Mouse (Mus musculus) left cerebral cortex, postnatal 10 days (tissue): ENCODE data around the gene Aspdh. TPM values are rescaled to one million over a fixed set of nuclear protein-coding genes. Genes with fewer than 3 reads are reported as not detected.
A peak's percentile ranks its signal among the peaks of the same experiment; 100 is the strongest.

ENCODE experiments used
- DNase-seq, 2 experiments: peaks; one replicate each; pipeline ENCODE4 v3.0.0; 2021 to 2022; ENCODE audit warnings: low spot score in 2 of 2, mixed read lengths in 1 of 2; ENCODE audit errors: extremely low spot score in 1 of 2
- intact Hi-C: fragments of 180-260 bp; cut with DNase I; formaldehyde crosslinking; loops from one replicate; pipeline ENCODE4 v1.15.1; 2025
- total RNA-seq, 2 experiments: library from RNA; stranded (reverse); gene quantifications; 2 replicates each; pipeline ENCODE4 v1.2.3; 2021

Aspdh gene
- total RNA-seq, 2 experiments from 2014 or later = 14.7 to 18.0 TPM

DNA sequence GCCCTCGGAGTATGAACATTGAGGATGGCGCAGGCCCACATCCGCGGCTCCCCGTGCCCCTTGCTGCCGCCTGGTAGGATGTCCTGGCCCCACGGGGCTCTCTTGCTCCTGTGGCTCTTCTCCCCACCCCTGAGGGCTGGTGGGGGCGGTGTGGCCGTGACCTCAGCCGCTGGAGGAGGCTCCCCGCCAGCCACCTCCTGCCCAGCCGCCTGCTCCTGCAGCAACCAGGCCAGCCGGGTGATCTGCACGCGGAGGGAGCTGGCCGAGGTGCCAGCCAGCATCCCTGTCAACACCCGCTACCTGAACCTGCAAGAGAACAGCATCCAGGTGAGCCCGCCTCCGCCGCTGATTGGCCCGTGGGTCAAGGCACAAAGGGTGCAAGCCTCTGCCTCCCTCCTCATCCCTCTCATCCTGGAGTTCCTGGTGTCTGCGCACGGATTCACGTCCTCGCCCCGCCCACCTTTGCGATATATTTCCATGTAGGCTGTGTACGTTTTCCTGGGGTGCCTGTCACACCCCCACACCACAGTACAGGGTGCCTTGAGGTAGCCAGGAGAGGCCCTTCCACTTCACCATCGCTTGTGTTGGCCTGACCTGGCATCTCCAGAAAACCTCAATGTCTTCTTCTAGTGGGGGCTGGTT, 20.2 kb upstream of the Aspdh start:
- intact Hi-C loops = no loop called here
- no peak for DNase-seq

DNA sequence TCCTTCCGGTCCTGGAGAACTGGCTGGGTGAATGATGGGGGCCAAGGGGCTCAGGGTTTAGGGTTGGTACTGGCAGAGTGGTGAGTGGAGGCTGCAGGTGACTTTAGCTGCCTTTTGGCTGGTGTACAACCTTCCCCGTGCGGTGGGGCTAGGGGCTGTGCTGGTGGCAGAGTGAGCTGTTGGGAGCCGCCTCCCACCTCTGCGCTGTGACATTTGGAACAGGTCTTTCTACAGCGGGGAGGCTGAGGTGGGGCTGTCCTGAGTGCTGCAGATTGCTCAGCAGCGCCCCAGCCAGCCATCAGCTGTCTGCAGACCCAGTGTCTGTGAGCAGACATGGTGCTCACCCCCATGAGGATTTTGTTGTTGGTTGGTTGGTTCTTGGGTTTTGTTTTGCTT, 19.7 kb upstream of the Aspdh start:
- intact Hi-C loops = no loop called here

DNA sequence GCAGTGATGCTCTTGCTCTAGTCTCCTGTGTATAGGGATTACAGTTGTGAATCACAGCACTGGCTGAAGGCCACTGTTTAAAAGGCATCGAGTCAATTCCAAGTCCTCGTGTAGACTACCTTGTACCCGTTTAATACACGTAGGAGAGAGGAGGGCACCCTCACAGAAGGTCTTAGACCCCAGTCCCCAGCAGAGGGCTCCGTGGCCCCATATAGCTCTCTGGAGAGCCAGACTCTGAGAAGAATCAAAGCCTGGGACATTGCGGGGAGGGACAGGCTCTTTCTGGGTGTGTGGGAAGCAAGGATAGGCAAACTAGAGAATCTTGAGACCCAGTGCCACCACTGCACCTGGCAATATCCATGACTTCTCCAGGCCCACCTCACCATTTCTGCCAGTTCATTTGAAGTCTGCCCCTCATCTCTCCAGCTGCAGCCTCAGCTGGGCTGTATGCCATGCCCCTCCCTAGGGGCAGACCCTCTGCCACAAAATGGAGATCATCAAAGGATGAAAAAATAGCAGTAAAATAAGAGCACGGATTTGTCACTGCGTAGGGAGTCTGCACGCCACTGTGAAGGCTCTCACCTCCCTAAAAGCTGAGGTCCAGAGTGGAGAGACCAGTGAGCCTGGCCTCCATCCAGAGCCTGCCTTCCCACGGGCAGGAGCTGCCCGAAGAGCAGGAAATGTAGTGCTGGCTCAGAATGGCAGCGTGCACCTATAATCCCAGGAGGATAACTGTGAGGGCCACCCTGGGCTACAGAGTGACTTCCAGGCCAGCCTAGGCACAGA, 18.9 kb upstream of the Aspdh start:
- DNase-seq = no peak
- intact Hi-C loops = no loop called here

More for the DNA sequence above, 19.7 kb upstream of the Aspdh start:
- DNase-seq = no peak

DNA sequence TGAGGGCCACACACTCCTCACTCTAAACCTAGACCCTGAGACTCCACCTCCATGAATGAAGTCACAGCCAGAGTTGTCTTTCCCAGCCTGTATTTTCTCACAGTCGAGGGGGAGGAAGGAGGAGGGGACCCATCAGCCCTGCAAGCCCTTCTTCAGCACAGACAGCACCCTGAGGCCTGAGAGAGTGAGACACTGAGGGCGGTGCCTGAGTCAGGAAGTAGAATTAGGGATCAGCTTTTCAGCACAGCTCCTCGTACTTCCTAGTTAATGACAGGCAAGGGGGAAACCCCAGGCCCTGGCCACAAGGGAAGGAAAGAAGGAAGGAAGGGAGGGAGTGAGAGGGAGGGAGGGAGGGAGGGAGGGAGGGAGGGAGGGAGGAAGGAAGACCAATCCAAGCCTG, 11.9 kb upstream of the Aspdh start:
- intact Hi-C loops = no loop called here

DNA sequence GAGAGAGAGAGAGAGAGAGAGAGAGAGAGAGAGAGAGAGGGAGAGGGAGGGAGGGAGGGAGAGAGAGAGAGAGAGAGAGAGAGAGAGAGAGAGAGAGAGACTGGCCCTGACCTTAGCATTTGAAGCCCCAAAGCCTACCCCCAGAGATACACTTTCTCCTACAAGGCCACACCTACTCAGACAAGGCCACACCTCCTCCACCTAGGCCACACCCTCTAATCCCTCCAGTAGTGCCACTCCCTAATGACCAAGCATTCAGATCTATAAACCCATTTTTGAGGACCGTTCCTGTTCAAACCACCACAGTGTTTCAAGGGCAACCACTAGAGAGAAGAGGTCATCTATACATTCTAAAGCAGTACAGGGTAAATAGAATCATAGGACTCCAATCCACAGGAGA, 8.9 kb upstream of the Aspdh start:
- intact Hi-C loops = no loop called here
- DNase-seq = peak in 1 of 2 experiments; percentile 12

More for the DNA sequence above, 11.9 kb upstream of the Aspdh start:
- DNase-seq = peak in 1 of 2 experiments; percentile 28

DNA sequence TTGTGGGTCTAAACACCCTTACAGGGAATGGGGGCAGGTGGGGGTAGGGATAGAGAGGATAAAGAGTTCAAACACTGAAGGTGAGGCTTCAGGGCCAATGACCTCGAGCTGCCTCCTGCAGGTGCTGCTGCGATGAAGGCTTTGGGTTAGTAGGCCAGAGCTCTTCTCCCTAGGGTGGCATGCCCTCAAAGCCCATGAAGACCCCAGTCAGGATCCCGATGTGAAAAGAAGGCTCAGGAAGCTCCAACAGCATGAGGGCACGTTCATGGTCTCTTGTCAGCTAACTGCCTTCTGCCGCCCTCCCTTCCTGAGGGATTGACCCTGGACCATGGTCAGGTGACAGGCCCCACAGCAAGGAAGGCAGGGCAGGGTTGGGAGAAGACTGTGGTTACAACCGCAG, 5.1 kb upstream of the Aspdh start:
- no peak for DNase-seq

DNA sequence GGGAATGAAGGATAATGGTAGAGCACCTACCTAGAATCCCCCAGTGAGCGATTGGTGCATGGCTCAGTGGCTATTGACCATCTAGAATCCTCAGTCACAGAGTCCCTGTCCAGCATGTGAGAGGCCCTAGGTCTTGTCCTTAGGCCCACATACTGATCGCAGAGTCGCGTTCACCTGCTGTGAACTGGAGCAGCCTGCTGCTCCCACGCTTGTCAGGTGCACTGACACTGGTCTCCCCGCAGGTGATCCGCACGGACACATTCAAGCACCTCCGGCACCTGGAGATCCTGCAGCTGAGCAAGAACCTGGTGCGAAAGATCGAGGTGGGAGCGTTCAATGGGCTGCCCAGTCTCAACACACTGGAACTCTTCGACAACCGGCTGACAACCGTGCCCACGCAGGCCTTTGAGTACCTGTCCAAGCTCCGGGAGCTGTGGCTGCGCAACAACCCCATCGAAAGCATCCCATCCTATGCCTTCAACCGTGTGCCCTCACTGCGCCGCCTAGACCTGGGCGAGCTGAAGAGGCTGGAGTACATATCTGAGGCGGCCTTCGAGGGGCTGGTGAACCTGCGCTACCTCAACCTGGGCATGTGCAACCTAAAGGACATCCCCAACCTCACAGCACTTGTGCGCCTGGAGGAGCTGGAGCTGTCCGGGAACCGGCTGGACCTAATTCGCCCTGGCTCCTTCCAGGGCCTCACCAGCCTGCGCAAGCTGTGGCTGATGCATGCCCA, 4.3 kb upstream of the Aspdh start:
- intact Hi-C loops = no loop called here
- no peak for DNase-seq

More for the DNA sequence above, 5.1 kb upstream of the Aspdh start:
- intact Hi-C loops = no loop called here

DNA sequence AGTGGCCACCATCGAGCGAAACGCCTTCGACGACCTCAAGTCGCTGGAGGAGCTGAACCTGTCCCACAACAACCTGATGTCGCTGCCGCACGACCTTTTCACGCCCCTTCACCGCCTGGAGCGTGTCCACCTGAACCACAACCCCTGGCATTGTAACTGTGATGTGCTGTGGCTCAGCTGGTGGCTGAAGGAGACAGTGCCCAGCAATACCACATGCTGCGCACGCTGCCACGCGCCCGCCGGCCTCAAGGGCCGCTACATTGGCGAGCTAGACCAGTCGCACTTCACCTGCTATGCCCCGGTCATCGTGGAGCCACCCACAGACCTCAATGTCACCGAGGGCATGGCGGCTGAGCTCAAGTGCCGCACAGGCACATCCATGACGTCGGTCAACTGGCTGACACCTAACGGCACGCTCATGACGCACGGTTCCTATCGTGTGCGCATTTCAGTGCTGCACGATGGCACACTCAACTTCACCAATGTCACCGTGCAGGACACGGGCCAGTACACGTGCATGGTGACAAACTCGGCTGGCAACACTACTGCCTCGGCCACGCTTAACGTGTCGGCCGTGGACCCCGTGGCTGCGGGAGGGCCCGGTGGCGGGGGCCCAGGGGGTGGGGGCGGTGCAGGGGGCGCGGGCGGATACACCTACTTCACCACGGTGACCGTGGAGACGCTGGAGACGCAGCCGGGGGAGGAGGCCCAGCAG, 3.5 kb upstream of the Aspdh start:
- intact Hi-C loops = loop anchor here (2.0 kb wide), 1 partner anchor 19 kb away; no protein-coding TSS in a partner anchor
- no peak for DNase-seq

DNA sequence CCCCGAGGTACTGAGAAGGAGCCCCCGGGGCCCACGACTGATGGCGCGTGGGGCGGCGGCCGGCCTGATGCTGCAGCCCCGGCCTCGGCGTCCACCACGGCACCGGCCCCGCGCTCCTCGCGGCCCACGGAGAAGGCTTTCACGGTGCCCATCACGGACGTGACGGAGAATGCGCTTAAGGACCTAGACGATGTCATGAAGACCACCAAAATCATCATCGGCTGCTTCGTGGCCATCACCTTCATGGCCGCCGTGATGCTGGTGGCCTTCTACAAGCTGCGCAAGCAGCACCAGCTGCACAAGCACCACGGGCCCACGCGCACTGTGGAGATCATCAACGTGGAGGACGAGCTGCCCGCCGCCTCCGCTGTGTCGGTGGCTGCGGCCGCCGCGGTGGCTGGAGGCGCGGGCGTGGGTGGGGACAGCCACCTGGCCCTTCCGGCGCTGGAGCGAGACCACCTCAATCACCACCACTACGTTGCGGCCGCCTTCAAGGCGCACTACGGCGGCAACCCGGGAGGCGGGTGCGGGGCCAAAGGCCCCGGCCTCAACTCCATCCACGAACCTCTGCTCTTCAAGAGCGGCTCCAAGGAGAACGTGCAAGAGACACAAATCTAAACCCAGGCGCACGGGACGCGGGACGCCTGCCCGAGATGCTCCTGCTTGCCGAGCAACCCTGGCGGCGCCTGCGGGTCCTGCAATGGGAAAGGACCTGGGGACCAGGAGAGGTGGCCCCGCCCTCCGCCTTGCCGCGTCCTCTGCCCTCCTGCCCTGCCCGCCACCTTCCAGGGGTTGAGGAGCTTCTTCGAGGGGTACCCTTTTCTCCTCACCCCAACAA, 2.8 kb upstream of the Aspdh start:
- DNase-seq = peak in 1 of 2 experiments; percentile 77
- intact Hi-C loops = loop anchor here (2.0 kb wide), 1 partner anchor 20 kb away; no protein-coding TSS in a partner anchor

DNA sequence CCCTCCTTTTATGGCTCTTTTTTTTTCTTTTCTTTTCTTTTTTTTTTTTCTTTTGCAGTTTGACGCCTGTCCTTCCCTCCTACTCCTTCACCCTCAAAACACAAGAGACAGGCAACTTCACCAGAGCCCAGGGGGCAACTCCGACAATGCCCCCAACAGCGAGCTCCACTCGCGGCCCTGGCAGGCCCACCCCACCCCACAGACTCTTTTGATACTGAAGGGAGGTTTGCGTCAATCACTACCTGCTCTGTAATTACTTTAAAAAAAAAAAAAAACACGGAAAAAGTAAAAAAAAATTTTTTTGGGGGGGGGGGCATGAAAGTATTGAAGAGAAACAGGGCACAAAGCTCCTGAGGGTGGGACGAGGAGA, 2.1 kb upstream of the Aspdh start:
- intact Hi-C loops = loop anchor here (2.0 kb wide), 1 partner anchor 20 kb away; no protein-coding TSS in a partner anchor
- no peak for DNase-seq

DNA sequence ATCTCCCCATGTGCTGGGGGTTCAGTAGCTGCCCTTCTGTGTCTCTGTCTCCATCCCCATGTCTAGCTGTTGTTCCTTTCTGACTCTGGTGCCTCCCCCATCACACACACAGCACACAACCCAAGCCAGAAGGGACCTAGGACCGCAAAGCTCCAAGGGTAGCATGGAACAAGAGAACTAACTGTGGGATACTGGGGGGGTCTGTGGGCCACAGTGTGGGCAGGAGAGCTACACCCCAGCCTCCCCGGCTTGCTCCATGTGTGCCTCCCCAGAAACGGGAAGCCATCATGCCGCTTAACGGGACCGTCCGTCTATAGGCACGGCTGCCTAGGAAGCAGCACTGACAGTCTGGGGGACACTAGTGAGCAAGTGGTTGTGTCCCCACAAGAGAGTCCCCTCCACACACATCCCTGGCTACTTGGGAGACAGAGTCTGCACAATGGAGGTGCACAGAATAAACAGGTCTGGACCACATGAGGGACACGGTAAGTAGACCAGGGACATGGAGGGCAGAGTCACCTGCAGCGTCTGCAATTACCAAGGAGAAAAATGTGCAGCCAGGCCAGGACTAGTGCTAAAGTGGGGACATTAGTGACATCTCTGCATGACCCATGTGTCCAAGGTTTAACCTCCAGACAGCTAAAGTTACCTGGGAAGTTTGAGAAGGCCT, 1.5 kb upstream of the Aspdh start:
- intact Hi-C loops = loop anchor here (2.0 kb wide), 1 partner anchor 21 kb away; no protein-coding TSS in a partner anchor

DNA sequence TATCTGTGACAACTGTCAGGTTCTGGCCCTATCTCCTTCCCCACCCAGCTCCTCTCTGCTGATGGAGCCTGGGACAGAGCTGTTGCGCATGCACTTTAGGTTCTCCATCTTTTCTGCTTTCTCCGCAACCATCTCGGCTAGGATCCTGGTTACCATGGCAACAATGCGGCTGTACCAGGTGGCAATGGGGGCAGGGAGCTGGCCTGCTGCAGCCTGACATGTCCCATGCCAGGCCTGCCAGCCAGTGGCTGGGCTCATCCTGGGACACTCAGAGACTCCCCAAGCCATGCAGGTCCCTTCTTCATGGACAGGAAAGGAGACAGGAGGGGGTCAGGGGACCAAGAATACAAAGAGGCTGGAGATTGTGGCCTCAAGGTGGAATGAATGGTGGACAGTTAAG, 680 bp upstream of the Aspdh start:
- peak; percentile 83 to 86 for DNase-seq
- intact Hi-C loops = no loop called here

More for the DNA sequence above, 1.5 kb upstream of the Aspdh start:
- DNase-seq = no peak

DNA sequence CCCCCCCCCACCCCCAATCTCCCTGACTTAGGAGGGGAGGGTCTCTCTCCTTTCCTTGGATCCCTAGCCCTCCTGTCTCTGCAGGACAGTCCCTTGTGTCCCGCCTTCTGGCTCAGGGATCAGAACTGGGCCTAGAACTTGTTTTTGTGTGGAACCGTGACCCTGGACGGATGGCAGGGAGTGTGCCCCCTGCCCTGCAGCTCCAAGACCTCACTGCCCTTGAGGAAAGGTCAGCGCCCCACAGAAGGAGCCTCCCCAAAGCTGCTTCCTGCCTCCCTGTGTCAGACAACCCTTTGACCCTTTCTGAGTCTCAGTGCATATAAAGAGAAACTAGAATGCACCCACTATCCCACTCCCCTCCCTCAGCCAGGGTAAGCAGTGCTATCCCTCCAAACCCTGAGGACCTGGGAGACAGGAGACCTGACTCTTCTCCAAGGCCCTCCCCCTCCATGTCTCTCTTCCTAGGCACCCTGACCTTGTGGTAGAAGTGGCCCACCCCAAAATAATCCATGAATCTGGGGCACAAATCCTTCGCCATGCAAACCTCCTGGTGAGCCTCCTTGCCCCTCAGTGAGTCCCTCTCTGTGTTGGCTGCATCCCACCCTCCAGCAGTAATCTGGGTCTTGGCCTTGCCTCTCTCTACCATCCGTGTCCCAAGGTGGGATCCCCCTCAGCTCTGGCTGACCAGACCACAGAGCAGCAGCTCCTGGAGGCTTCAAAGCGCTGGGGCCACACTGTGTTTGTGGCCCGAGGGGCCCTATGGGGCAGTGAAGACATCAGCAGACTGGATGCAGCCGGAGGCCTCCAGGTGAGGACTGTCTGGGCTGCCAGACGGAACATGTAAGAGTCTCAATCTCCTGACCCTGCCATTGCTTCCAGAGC, 1.1 kb downstream of the Aspdh start:
- intact Hi-C loops = no loop called here

DNA sequence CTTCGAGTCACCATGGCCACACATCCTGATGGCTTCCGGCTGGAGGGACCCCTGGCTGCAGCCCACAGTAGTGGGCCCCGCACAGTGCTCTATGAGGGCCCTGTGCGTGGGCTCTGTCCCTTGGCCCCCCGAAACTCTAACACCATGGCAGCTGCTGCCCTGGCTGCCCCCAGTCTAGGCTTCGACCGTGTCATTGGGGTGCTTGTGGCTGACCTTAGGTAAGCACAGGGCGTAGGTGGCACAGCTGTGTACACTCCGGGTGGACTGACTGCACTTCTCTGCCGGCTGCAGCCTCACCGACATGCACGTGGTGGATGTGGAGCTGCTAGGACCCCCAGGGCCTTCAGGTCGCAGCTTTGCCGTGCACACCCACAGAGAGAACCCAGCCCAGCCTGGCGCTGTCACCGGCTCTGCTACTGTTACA, 1.7 kb downstream of the Aspdh start:
- intact Hi-C loops = no loop called here
- no peak for DNase-seq

More for the DNA sequence above, 1.1 kb downstream of the Aspdh start:
- DNase-seq = no peak

DNA sequence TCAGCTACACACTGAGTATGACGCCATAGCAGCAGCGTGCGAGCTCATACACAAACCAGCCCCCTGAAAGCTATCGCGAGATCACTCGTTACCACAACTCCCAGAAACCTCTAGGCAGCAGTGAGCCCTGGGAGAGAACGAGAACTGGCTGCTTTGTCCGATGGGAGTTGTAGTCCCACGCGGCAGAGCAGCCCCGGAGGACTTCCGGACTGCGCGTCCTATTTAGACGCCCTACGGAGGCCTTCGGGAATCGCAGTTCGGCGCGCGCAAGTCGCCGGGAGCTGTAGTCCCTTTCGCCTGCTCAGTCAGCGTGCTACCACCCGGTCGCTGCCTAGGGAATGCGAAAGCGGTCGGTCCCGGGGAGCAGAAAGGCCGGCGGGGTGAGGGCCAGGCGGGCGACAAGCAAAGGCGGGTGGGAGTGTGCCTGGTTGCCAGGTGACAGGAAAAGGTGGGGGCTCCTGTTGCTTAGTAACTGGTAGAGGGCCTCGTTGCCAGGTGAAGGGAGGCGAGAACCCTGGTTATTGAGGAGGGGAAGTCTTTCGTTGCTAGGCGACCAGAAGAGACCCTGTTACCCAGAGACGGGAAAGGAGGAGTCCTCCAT, 2.7 kb downstream of the Aspdh start, which contains the start of gene Josd2:
Josd2 (plus strand) TSS at position 170 of the 601 bp plus-strand sequence.
- intact Hi-C loops = no loop called here

DNA sequence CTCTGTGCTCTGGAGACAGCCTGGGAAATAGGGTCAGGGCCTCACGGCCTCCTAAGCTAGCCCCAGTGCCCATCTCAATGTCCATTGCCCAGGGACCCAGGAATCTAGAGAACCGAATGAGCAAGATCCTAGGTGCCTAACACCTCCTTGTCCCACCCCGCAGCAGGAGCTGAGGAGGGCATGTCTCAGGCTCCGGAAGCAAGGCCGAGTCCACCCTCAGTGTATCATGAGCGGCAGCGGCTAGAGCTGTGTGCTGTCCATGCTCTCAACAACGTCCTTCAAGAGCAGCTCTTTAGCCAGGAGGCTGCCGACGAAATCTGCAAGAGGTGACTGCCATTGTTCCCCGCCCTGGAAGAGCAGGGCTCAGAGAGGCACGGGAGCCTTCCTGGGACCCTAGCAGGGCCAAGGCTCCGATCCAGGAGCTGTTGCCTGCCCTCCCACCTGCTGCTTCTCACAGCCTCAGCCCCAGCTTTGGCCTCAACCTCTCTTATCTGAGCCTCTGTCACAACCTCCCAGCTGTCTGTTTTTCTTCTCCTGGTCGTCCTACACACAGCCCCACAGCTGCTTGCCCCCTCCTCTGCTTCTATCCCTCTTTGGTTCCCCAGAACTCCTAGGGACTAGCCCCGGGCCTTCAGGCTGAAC, 3.6 kb downstream of the Aspdh start:
- no peak for DNase-seq
- intact Hi-C loops = no loop called here

More for the DNA sequence above, 2.7 kb downstream of the Aspdh start, which contains the start of gene Josd2:
- DNase-seq = peak; percentile 95 to 98
